In the genomic region with DNA sequence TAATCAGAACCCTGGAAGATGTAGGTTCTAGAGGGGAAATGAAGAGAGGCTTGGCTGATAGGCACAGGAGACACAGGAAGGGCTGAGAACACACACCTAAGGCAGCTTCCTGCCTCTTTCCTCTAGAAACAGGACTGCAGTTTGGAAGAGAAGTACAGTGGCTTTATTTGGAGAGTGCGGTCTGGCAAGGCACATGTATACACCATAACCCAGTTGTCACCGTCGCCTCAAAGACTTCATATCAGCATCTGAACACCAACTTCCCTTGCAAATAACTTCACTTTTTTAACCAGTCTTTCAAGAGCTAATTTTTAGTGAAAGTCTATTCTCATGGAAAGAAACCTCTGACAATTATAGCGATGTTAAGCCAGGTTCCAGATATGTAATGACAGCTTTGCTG, we compare ENCODE assay signal across 26 mouse cellular contexts.
"Had no signal": no experiment of that assay in that cellular context is flagged by ENCODE, and none has a peak within 500 bp of the region (broad histone marks: within the 10 kb centered on the region; RNA-seq: fewer than 3 reads in every experiment).

No protein-coding gene starts in this region.

- H3K36me3 ChIP-seq: heart, embryonic 10.5 days; heart, embryonic 12.5 days; hindbrain, embryonic 13.5 days; hindbrain, embryonic 15.5 days; kidney, embryonic 15.5 days; limb, embryonic 10.5 days; limb, embryonic 12.5 days; liver, embryonic 13.5 days had no signal

- H3K9me3 ChIP-seq: heart, embryonic 10.5 days; heart, embryonic 12.5 days; hindbrain, embryonic 13.5 days; hindbrain, embryonic 15.5 days; kidney, embryonic 15.5 days; limb, embryonic 10.5 days; limb, embryonic 12.5 days; liver, embryonic 13.5 days had no signal

- DNase-seq: gastrocnemius, adult 2 months; gastrocnemius, postnatal 10 days; gastrocnemius, postnatal 25 days; heart, adult 18-20 months; heart, postnatal 10 days; heart, postnatal 4 days; kidney, adult 11 months; kidney, adult 2 months; kidney, adult 9 months; kidney, postnatal 14 days; kidney, postnatal 36 days; liver; liver, embryonic 13.5 days had no signal

- H3K27me3 ChIP-seq: heart, embryonic 12.5 days; hindbrain, embryonic 13.5 days; hindbrain, embryonic 15.5 days; kidney, embryonic 15.5 days; liver, embryonic 13.5 days had no signal

- H3K4me2 ChIP-seq: heart, embryonic 12.5 days; hindbrain, embryonic 13.5 days; hindbrain, embryonic 15.5 days; kidney, embryonic 15.5 days; limb, embryonic 12.5 days; liver, embryonic 11.5 days; liver, embryonic 13.5 days had no signal

- ATAC-seq: hindbrain, postnatal 0 days; intestine, embryonic 16.5 days had no signal

- H3K27ac ChIP-seq: gastrocnemius, adult 2 months; heart, embryonic 10.5 days; hindbrain, embryonic 13.5 days; hindbrain, embryonic 15.5 days; hindbrain, postnatal 0 days; kidney, embryonic 15.5 days; kidney, postnatal 0 days; left cerebral cortex, adult 2 months; limb, embryonic 10.5 days; limb, embryonic 12.5 days; liver, embryonic 13.5 days had no signal

- H3K9ac ChIP-seq: heart, embryonic 12.5 days; hindbrain, embryonic 13.5 days; hindbrain, embryonic 15.5 days; kidney, embryonic 15.5 days; limb, embryonic 12.5 days; liver, embryonic 13.5 days had no signal

- H3K4me3 ChIP-seq: gastrocnemius, adult 2 months; heart, embryonic 10.5 days; heart, embryonic 12.5 days; hindbrain, embryonic 13.5 days; hindbrain, embryonic 15.5 days; kidney, embryonic 15.5 days; layer of hippocampus, adult 2 months; left cerebral cortex, adult 2 months; limb, embryonic 10.5 days; limb, embryonic 12.5 days; liver, embryonic 13.5 days had no signal
